In the genomic region with DNA sequence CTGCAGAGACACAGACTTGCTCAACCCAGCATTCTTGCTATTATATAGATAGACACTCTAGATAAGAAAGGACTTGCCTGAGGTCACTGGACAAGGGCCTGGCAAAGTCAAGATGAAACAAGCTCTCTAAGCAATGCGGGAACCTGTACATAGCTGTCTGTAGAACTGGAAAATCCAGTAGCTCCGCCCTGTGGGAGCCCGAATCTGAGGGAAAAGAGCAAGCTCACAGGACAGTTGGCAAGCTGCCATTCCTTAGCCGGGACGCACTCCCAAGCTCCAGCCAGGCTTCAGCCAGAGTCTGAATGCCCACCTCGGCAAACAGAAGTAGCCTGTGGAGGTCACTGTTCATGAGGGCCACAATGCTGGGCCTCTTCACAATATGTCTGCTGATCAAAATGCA, we compare ENCODE assay signal across 9 mouse cellular contexts. TPM values are rescaled to one million over a fixed set of nuclear protein-coding genes. Genes with fewer than 3 reads are reported as not detected.
DNase-seq lines count a peak whose midpoint lies in the region; ATAC-seq and TF ChIP-seq lines count a peak whose summit lies in the region.
"Had no signal": no experiment of that assay in that cellular context is flagged by ENCODE, and none has a peak within 500 bp of the region (broad histone marks: within the 10 kb centered on the region; RNA-seq: fewer than 3 reads in every experiment).

No protein-coding gene starts in this region.

- WGBS in intestine, embryonic 14.5 days: 25% methylated on average over 6 of the region's 6 CpGs
- 9% methylated on average over 6 of the region's 6 CpGs for WGBS in intestine, postnatal 0 days
- WGBS in kidney, embryonic 15.5 days: 46% methylated on average over 6 of the region's 6 CpGs
- 20% methylated on average over 6 of the region's 6 CpGs for WGBS in small intestine, adult 2 months

- H3K36me3 ChIP-seq in intestine, embryonic 14.5 days (ENCODE audit: control insufficient read depth, insufficient read depth, low read length): no peaks in the 10 kb centered on the region
- H3K36me3 ChIP-seq in intestine, postnatal 0 days (ENCODE audit: control insufficient read depth, insufficient read depth): no peaks in the 10 kb centered on the region
- no peaks in the 10 kb centered on the region for H3K36me3 ChIP-seq in kidney, embryonic 15.5 days
- H3K36me3 ChIP-seq in small intestine, adult 2 months (ENCODE audit: control insufficient read depth, insufficient read depth, low read length): no peaks in the 10 kb centered on the region

- TF ChIP-seq CTCF in intestine, postnatal 0 days (IDR thresholded peaks at IDR 0.05; ENCODE audit: low read depth): no peak
- no peak for TF ChIP-seq CTCF in small intestine, adult 2 months (IDR thresholded peaks at IDR 0.05; ENCODE audit: extremely low read depth, insufficient read length, insufficient replicate concordance, low read depth, low read length)

- H3K4me1 ChIP-seq in intestine, embryonic 14.5 days (replicated peaks; ENCODE audit: control insufficient read depth, insufficient read depth, low read length): no peaks in the 10 kb centered on the region
- 0 out of 2 replicates have a peak, but pooled peaks cover 2% of the 10 kb centered on the region for H3K4me1 ChIP-seq in intestine, postnatal 0 days (replicated peaks; ENCODE audit: control insufficient read depth, insufficient read depth, low read length)
- H3K4me1 ChIP-seq in kidney, embryonic 15.5 days: peaks cover 37% of the 10 kb centered on the region
- peaks cover 26% of the 10 kb centered on the region for H3K4me1 ChIP-seq in small intestine, adult 2 months (ENCODE audit: control insufficient read depth, insufficient read depth, insufficient read length, low read length)
- H3K4me1 ChIP-seq: megakaryocyte, embryonic 14.5 days had no signal

- no peak overlapping the region for H3K9ac ChIP-seq in intestine, embryonic 14.5 days (ENCODE audit: low read length)
- H3K9ac ChIP-seq in intestine, postnatal 0 days (ENCODE audit: low read depth, low read length): no peak overlapping the region
- no peak overlapping the region for H3K9ac ChIP-seq in kidney, embryonic 15.5 days

- TF ChIP-seq POLR2A in small intestine, adult 2 months (IDR thresholded peaks at IDR 0.05; ENCODE audit: low read depth, low read length): no peak

- H3K4me3 ChIP-seq in intestine, embryonic 14.5 days (ENCODE audit: low read depth, low read length): no peak overlapping the region
- no peak overlapping the region for H3K4me3 ChIP-seq in intestine, postnatal 0 days (ENCODE audit: low read depth, low read length)
- no peak overlapping the region for H3K4me3 ChIP-seq in kidney, embryonic 15.5 days (replicated peaks)
- H3K4me3 ChIP-seq in small intestine, adult 2 months (ENCODE audit: low read depth, low read length): no peak overlapping the region
- H3K4me3 ChIP-seq: megakaryocyte, embryonic 14.5 days had no signal

- H3K4me2 ChIP-seq in intestine, embryonic 14.5 days (ENCODE audit: low read length): no peak overlapping the region
- H3K4me2 ChIP-seq in intestine, postnatal 0 days (replicated peaks; ENCODE audit: low read depth): no peak overlapping the region
- H3K4me2 ChIP-seq in kidney, embryonic 15.5 days: no peak overlapping the region

- ATAC-seq in intestine, embryonic 14.5 days (replicated peaks; ENCODE audit: low FRiP score, low TSS enrichment, low read depth): no peak
- ATAC-seq in intestine, postnatal 0 days: no peak
- no peak for ATAC-seq in kidney, embryonic 15.5 days (replicated peaks; ENCODE audit: low FRiP score)
- no peak for ATAC-seq in granulocyte monocyte progenitor cell, adult 5-6 weeks (replicated peaks; ENCODE audit: poor library complexity, severe bottlenecking)

- no peaks in the 10 kb centered on the region for H3K9me3 ChIP-seq in intestine, embryonic 14.5 days (ENCODE audit: control insufficient read depth, low read length)
- no peaks in the 10 kb centered on the region for H3K9me3 ChIP-seq in intestine, postnatal 0 days (ENCODE audit: control insufficient read depth)
- no peaks in the 10 kb centered on the region for H3K9me3 ChIP-seq in kidney, embryonic 15.5 days (replicated peaks)
- H3K9me3 ChIP-seq: megakaryocyte, embryonic 14.5 days had no signal

- H3K27me3 ChIP-seq in intestine, embryonic 14.5 days (replicated peaks; ENCODE audit: control insufficient read depth, insufficient read depth, low read length): no peaks in the 10 kb centered on the region
- H3K27me3 ChIP-seq in intestine, postnatal 0 days (replicated peaks; ENCODE audit: control insufficient read depth, insufficient read depth, low read length): no peaks in the 10 kb centered on the region
- no peaks in the 10 kb centered on the region for H3K27me3 ChIP-seq in kidney, embryonic 15.5 days
- H3K27me3 ChIP-seq in small intestine, adult 2 months (ENCODE audit: control insufficient read depth, insufficient read depth, low read length): no peaks in the 10 kb centered on the region

- DNase-seq in intestine, embryonic 14.5 days (ENCODE audit: low spot score): peak; percentile 74
- peak; percentile 72 for DNase-seq in adrenal gland, postnatal 10 days
- no peak for DNase-seq in left cerebral cortex, adult 18-20 months (ENCODE audit: low spot score in 2 of 2)
- no peak for DNase-seq in left cerebral cortex, adult 9 months (ENCODE audit: low spot score in 2 of 2)

- no peak overlapping the region for H3K27ac ChIP-seq in intestine, embryonic 14.5 days (ENCODE audit: low read depth)
- no peak overlapping the region for H3K27ac ChIP-seq in intestine, postnatal 0 days (ENCODE audit: low read depth, low read length)
- H3K27ac ChIP-seq in kidney, embryonic 15.5 days: 0 out of 2 replicates have a peak overlapping the region, but pooled peaks have one; percentile 25
- H3K27ac ChIP-seq in small intestine, adult 2 months (ENCODE audit: insufficient read depth, low read depth, low read length): 0 out of 2 replicates have a peak overlapping the region, but pooled peaks have one; percentile 33

RNA-seq across cellular contexts. Expression of gene Paqr5, which starts 28.8 kb away (rescaled TPM):
- polyA plus RNA-seq in intestine, embryonic 14.5 days (2014; fragmentation: Nextera tagmentation; extraction: Ambion mirVana): 8.1 and 8.2 TPM in 2 replicates
- 2.1 and 5.1 TPM in 2 replicates for polyA plus RNA-seq in intestine, postnatal 0 days (2015; fragmentation: Nextera tagmentation; extraction: Ambion mirVana)
- total RNA-seq in adrenal gland, postnatal 10 days (2021): under 1 TPM; 0.48 to 0.51 TPM
- polyA plus RNA-seq in kidney, embryonic 15.5 days (2015; fragmentation: Nextera tagmentation; extraction: Ambion mirVana): 26.8 and 28.8 TPM in 2 replicates
- 3.3 and 21.8 TPM in 2 replicates for polyA plus RNA-seq in small intestine, adult 2 months (2012; rRNA removed)
- total RNA-seq in granulocyte monocyte progenitor cell, adult 5-6 weeks (2014; fragmentation: Nextera tagmentation): 0.60 TPM in 1 of 2 replicates, not detected in the other
- total RNA-seq in granulocyte monocyte progenitor cell, adult 5-6 weeks (2017): 0.21 and 0.34 TPM in 2 replicates
- total RNA-seq in left cerebral cortex, adult 18-20 months (2021): 1 to 10 TPM; 3.5 to 3.8 TPM

RNA-seq across cellular contexts. Expression of gene Kif23, which starts 51.3 kb away (rescaled TPM):
- polyA plus RNA-seq in intestine, embryonic 14.5 days (2014; fragmentation: Nextera tagmentation; extraction: Ambion mirVana): 115 and 121 TPM in 2 replicates
- 14.8 and 16.2 TPM in 2 replicates for polyA plus RNA-seq in intestine, postnatal 0 days (2015; fragmentation: Nextera tagmentation; extraction: Ambion mirVana)
- total RNA-seq in adrenal gland, postnatal 10 days (2021): 10 to 100 TPM; 21.5 to 38.3 TPM
- 123 and 127 TPM in 2 replicates for polyA plus RNA-seq in kidney, embryonic 15.5 days (2015; fragmentation: Nextera tagmentation; extraction: Ambion mirVana)
- polyA plus RNA-seq in small intestine, adult 2 months (2012; rRNA removed): 2.3 and 6.5 TPM in 2 replicates
- total RNA-seq in granulocyte monocyte progenitor cell, adult 5-6 weeks (2014; fragmentation: Nextera tagmentation): 32.7 and 46.7 TPM in 2 replicates
- total RNA-seq in granulocyte monocyte progenitor cell, adult 5-6 weeks (2017): 146 and 173 TPM in 2 replicates
- total RNA-seq in left cerebral cortex, adult 18-20 months (2021): 1 to 10 TPM; 1.9 to 2.1 TPM

Comparison
In these comparisons a context has a peak if more than half of its experiments do, and no peak if none do; other contexts are left out.
1. DNase-seq: peak in intestine, embryonic 14.5 days (single experiment) and adrenal gland, postnatal 10 days (single experiment); none in left cerebral cortex, adult 18-20 months (0 of 2) and left cerebral cortex, adult 9 months (0 of 2).
2. H3K27ac ChIP-seq: peak in kidney, embryonic 15.5 days (single experiment) and small intestine, adult 2 months (single experiment); none in intestine, embryonic 14.5 days (single experiment) and intestine, postnatal 0 days (single experiment).